In genomic region chr7:99271630-99272029, GRCm38 (mm10) we compare ENCODE assay signal across 12 mouse cellular contexts. TPM values are rescaled to one million over a fixed set of nuclear protein-coding genes. Genes with fewer than 3 reads are reported as not detected.
DNase-seq lines count a peak whose midpoint lies in the region; ATAC-seq and TF ChIP-seq lines count a peak whose summit lies in the region.
"Had no signal": no experiment of that assay in that cellular context is flagged by ENCODE, and none has a peak within 500 bp of the region (broad histone marks: within the 10 kb centered on the region; RNA-seq: fewer than 3 reads in every experiment).

No protein-coding gene starts in this region.

- no peak overlapping the region for H3K27ac ChIP-seq in heart, embryonic 11.5 days (ENCODE audit: low read depth, low read length)
- peak overlapping the region; percentile 51 for H3K27ac ChIP-seq in forebrain, embryonic 13.5 days
- no peak overlapping the region for H3K27ac ChIP-seq in midbrain, postnatal 0 days (ENCODE audit: low read depth, low read length)
- no peak overlapping the region for H3K27ac ChIP-seq in limb, embryonic 10.5 days

- no peaks in the 10 kb centered on the region for H3K9me3 ChIP-seq in heart, embryonic 11.5 days (replicated peaks; ENCODE audit: control insufficient read depth, low read length)
- H3K9me3 ChIP-seq in forebrain, embryonic 13.5 days (replicated peaks): no peaks in the 10 kb centered on the region
- H3K9me3 ChIP-seq in midbrain, postnatal 0 days (ENCODE audit: low read length): no peaks in the 10 kb centered on the region
- H3K9me3 ChIP-seq in limb, embryonic 10.5 days (replicated peaks): no peaks in the 10 kb centered on the region

- intact Hi-C loops in heart, postnatal 25 days (cut with DNase I): no loop called here
- intact Hi-C loops in heart, postnatal 10 days (cut with DNase I): no loop called here

- peaks cover 38% of the 10 kb centered on the region for H3K27me3 ChIP-seq in heart, embryonic 11.5 days (ENCODE audit: control insufficient read depth, insufficient read depth, low read length)
- H3K27me3 ChIP-seq in forebrain, embryonic 13.5 days: 0 out of 2 replicates have a peak, but pooled peaks cover 1% of the 10 kb centered on the region
- H3K27me3 ChIP-seq in midbrain, postnatal 0 days (ENCODE audit: insufficient read depth, low read length): no peaks in the 10 kb centered on the region
- H3K27me3 ChIP-seq in limb, embryonic 10.5 days (ENCODE audit: low read depth, poor library complexity, severe bottlenecking): peaks cover 62% of the 10 kb centered on the region

- 46% methylated on average over 9 of the region's 9 CpGs for WGBS in heart, embryonic 11.5 days (ENCODE audit: insufficient replicate concordance)
- 66% methylated on average over 9 of the region's 9 CpGs for WGBS in forebrain, embryonic 13.5 days
- 43% methylated on average over 9 of the region's 9 CpGs for WGBS in midbrain, postnatal 0 days
- 66% methylated on average over 9 of the region's 9 CpGs for WGBS in limb, embryonic 10.5 days

- ATAC-seq in heart, embryonic 11.5 days (replicated peaks; ENCODE audit: insufficient number of reproducible peaks, low FRiP score, low TSS enrichment): no peak
- no peak for ATAC-seq in forebrain, embryonic 13.5 days
- ATAC-seq in midbrain, postnatal 0 days (ENCODE audit: low FRiP score): no peak

- H3K4me2 ChIP-seq in heart, embryonic 11.5 days: 0 out of 2 replicates have a peak overlapping the region, but pooled peaks have one; percentile 22
- peak overlapping the region; percentile 97 for H3K4me2 ChIP-seq in forebrain, embryonic 13.5 days
- H3K4me2 ChIP-seq in midbrain, postnatal 0 days (ENCODE audit: low read depth, low read length, poor library complexity, severe bottlenecking): peak overlapping the region; percentile 96

- TF ChIP-seq CTCF in midbrain, postnatal 0 days (IDR thresholded peaks at IDR 0.05): no peak

- no peak overlapping the region for H3K9ac ChIP-seq in heart, embryonic 11.5 days (ENCODE audit: low read depth, low read length)
- peak overlapping the region; percentile 83 for H3K9ac ChIP-seq in forebrain, embryonic 13.5 days
- H3K9ac ChIP-seq in midbrain, postnatal 0 days (replicated peaks; ENCODE audit: low read length, poor library complexity, severe bottlenecking): peak overlapping the region; percentile 57

- H3K4me1 ChIP-seq in heart, embryonic 11.5 days (ENCODE audit: control insufficient read depth, insufficient read depth, low read length): peaks cover 21% of the 10 kb centered on the region
- peaks cover 69% of the 10 kb centered on the region for H3K4me1 ChIP-seq in forebrain, embryonic 13.5 days
- peaks cover 23% of the 10 kb centered on the region; the same call in 1 of the 2 replicates for H3K4me1 ChIP-seq in midbrain, postnatal 0 days (ENCODE audit: insufficient read depth, low read length)
- H3K4me1 ChIP-seq in limb, embryonic 10.5 days: peaks cover 40% of the 10 kb centered on the region

- DNase-seq in heart, postnatal 25 days (ENCODE audit: low spot score): no peak
- DNase-seq in heart, postnatal 10 days: peak; percentile 32 to 37
- no peak for DNase-seq in midbrain, postnatal 0 days (ENCODE audit: low spot score)
- DNase-seq in thymus, postnatal 0 days (ENCODE audit: low spot score): no peak
- no peak for DNase-seq in limb, embryonic 10.5 days (ENCODE audit: low spot score)
- DNase-seq: kidney, adult 8-10 months; thymus, postnatal 4 days had no signal

- H3K36me3 ChIP-seq in heart, embryonic 11.5 days (ENCODE audit: control insufficient read depth, insufficient read depth, low read length): no peaks in the 10 kb centered on the region
- peaks cover 12% of the 10 kb centered on the region; the same call in 1 of the 2 replicates for H3K36me3 ChIP-seq in forebrain, embryonic 13.5 days (ENCODE audit: poor library complexity, severe bottlenecking)
- peaks cover 2% of the 10 kb centered on the region; the same call in 1 of the 2 replicates for H3K36me3 ChIP-seq in midbrain, postnatal 0 days (ENCODE audit: insufficient read depth, low read length)
- H3K36me3 ChIP-seq in limb, embryonic 10.5 days: no peaks in the 10 kb centered on the region
- H3K36me3 ChIP-seq: G1E had no signal

- no peak overlapping the region for H3K4me3 ChIP-seq in heart, embryonic 11.5 days (ENCODE audit: low read depth, low read length)
- H3K4me3 ChIP-seq in forebrain, embryonic 13.5 days: peak overlapping the region; percentile 77
- H3K4me3 ChIP-seq in midbrain, postnatal 0 days (ENCODE audit: low read depth, low read length): peak overlapping the region; percentile 86
- no peak overlapping the region for H3K4me3 ChIP-seq in limb, embryonic 10.5 days

RNA-seq across cellular contexts. Expression of gene Map6, which starts 4.4 kb away (rescaled TPM):
- 2.0 and 2.2 TPM in 2 replicates for polyA plus RNA-seq in heart, embryonic 11.5 days (2014; fragmentation: Nextera tagmentation; extraction: Ambion mirVana)
- total RNA-seq in heart, postnatal 25 days (2021): 1 to 10 TPM; 3.0 to 4.4 TPM
- polyA plus RNA-seq in forebrain, embryonic 13.5 days (2015; fragmentation: Nextera tagmentation; extraction: Ambion mirVana): 46.9 and 51.3 TPM in 2 replicates
- total RNA-seq in heart, postnatal 10 days (2021): 1 to 10 TPM; 5.1 to 6.0 TPM
- 326 and 332 TPM in 2 replicates for total RNA-seq in midbrain, postnatal 0 days (2014; rRNA removed)
- polyA plus RNA-seq in midbrain, postnatal 0 days (2015; fragmentation: Nextera tagmentation; extraction: Ambion mirVana): 117 and 126 TPM in 2 replicates
- polyA plus RNA-seq in thymus, postnatal 0 days (2015; fragmentation: Nextera tagmentation; extraction: Ambion mirVana): 0.35 and 0.84 TPM in 2 replicates
- polyA plus RNA-seq in limb, embryonic 10.5 days (2016; fragmentation: Nextera tagmentation; extraction: Ambion mirVana): 3.1 and 5.4 TPM in 2 replicates
- total RNA-seq: common myeloid progenitor, adult 5-6 weeks had no signal
- polyA plus RNA-seq: G1E had no signal

RNA-seq across cellular contexts. Expression of gene Mogat2, which starts 33.2 kb away (rescaled TPM):
- polyA plus RNA-seq in heart, embryonic 11.5 days (2014; fragmentation: Nextera tagmentation; extraction: Ambion mirVana): 4.2 and 7.1 TPM in 2 replicates
- not detected for total RNA-seq in heart, postnatal 25 days (2021)
- polyA plus RNA-seq in forebrain, embryonic 13.5 days (2015; fragmentation: Nextera tagmentation; extraction: Ambion mirVana): 3.0 and 3.1 TPM in 2 replicates
- total RNA-seq in heart, postnatal 10 days (2021): not detected
- total RNA-seq in midbrain, postnatal 0 days (2014; rRNA removed): 0.71 TPM in 1 of 2 replicates, not detected in the other
- 0.33 and 0.38 TPM in 2 replicates for polyA plus RNA-seq in midbrain, postnatal 0 days (2015; fragmentation: Nextera tagmentation; extraction: Ambion mirVana)
- polyA plus RNA-seq in thymus, postnatal 0 days (2015; fragmentation: Nextera tagmentation; extraction: Ambion mirVana): 0.25 and 0.51 TPM in 2 replicates
- polyA plus RNA-seq in limb, embryonic 10.5 days (2016; fragmentation: Nextera tagmentation; extraction: Ambion mirVana): 78.6 and 124 TPM in 2 replicates
- total RNA-seq: G1E; neutrophil, adult 5-6 weeks had no signal

Comparison
In these comparisons a context has a peak if more than half of its experiments do, and no peak if none do; other contexts are left out.
1. DNase-seq: peak in heart, postnatal 10 days (2 of 2); none in heart, postnatal 25 days (single experiment), midbrain, postnatal 0 days (single experiment), thymus, postnatal 0 days (single experiment) and limb, embryonic 10.5 days (single experiment).
2. H3K4me2 ChIP-seq: peak in every context shown above with its lines; median percentile 97 in forebrain, embryonic 13.5 days; 96 in midbrain, postnatal 0 days; 22 in heart, embryonic 11.5 days.
3. H3K4me3 ChIP-seq: peak in forebrain, embryonic 13.5 days (single experiment) and midbrain, postnatal 0 days (single experiment); none in heart, embryonic 11.5 days (single experiment) and limb, embryonic 10.5 days (single experiment).